Mouse (Mus musculus) gastrocnemius, adult 8-10 months (tissue): Measurements from ENCODE around the gene Gm8113. TPM values are rescaled to one million over a fixed set of nuclear protein-coding genes. Genes with fewer than 3 reads are reported as not detected.
"Not testable (repeated sequence)": the region's sequence is repeated elsewhere in the genome, so short reads cannot be mapped to it uniquely, and the experiment has no call there.

Source experiments
- DNase-seq, 2 experiments: peaks; one replicate each; pipeline ENCODE4 v3.0.0; 2022; ENCODE audit warnings: low spot score in 2 of 2
- total RNA-seq, 4 experiments: library from RNA; stranded (reverse); gene quantifications; 2 replicates each; pipeline ENCODE4 v1.2.4; 2022

Gene Gm8113
- under 1 TPM in 3 of 4 experiments, not detected in 1; 0.13 to 0.22 (median 0.17) TPM for total RNA-seq

DNA sequence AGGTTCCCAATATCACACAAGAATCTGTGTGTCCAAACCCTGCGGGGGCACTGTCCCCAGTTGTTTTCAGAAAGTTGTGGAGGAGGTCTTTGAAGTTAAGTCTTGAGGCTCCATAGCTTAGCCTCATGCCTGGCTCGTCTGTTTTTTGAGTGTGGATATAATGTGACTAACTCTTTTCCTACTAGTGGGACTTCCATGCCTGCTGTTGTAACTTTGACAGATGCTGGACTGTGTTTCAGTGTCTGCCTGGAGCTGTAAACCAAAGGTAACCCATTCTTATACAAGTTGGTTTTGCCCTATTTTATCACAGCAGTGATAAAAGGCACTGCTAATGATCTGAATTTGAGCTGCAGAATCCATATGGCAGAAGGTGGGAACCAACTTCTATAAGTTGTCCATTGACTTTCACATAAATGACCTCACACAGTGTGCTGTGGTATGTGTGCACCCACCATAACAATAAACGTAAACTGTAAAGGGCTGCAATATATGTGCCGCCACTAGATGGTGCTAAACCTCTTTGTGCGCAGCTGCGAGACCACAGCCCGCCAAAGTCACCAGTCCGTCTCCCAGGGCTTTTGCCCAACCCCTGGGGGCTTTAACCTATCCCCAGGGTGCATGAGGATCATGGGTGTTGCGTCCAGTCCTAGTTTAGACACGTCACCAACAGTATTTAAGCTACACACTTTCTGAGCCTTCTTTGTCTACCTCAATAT is at the start of gene Gm8113:
TSS of gene Gm8113 (plus strand) at position 703 of the 716 bp plus-strand sequence.
- peak; percentile 19 to 22 for DNase-seq

- not testable (repeated sequence) for DNase-seq
Measured at GRCm38 (mm10) chr14:43875417-43875816, 49.8 kb upstream of the Gm8113 start, which contains the start of gene Ear1. Gene Ear1, minus strand, starts transcription at chr14:43875517.

DNA sequence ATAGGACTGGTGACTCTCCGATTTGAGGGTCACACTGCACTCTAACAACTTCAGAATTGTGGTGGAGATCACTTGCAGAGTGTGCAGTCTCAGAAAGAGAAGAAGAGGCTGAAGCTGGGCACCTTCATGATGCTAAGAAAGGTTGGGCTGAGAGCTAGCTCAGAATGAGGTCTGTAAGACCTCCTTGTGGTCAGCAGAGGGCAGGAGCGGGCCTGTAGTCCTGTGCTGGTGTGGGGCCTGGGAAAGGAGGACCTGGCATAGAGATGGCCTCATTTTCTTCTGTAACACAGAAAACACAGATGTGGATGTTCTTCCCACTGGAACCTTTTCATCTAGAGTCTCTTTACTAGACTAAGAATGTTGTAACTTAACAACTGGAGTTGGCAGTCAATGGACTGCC is 47.4 kb upstream of the Gm8113 start:
- not testable (repeated sequence) for DNase-seq

DNA sequence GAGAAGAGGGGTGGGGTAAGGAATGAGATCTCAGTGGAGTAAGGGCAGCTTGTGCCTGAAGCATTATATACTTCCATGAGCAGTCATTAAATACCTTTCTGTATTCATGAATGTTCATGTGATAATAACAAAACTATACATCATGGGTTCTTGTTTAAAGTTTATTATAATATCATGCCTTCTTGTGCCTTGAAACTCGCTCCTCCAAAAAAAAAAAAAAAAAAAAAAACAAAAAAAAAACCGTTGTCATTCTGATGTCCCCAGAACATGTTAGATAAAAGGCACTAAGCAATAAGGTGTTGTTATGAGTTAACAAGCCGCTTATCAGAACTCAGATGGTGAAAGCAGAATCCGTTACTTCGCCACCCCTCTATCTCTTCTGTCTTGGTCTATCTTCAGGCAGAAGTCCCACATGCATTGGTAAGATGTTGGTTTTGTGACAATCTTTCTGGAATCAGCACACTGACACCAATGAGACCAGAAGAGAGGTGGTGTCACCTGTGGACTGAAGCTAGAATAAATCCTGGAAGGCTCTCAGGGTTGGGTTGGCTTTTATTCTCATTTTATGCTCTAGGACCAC is 45.1 kb upstream of the Gm8113 start:
- not testable (repeated sequence) for DNase-seq

DNA sequence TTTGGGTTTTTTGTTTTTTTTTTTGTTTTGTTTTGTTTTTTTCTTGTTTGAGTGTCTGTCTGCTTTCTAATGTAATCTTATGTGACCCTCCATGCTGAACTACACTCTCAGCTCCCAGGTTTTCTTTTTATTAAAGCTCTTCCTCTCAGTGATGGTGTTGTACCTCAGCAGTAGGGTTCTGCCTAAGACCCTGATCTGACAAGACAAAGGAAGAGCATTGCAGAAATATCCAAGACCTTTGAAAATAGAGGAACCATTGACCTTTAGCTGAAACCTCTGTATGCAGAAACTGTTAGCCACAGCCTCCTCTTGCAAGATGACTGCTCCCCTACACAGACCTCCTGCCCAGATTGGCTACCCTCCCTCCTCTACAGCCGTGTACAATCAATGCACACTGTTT is 39.0 kb upstream of the Gm8113 start:
- not testable (repeated sequence) for DNase-seq

DNA sequence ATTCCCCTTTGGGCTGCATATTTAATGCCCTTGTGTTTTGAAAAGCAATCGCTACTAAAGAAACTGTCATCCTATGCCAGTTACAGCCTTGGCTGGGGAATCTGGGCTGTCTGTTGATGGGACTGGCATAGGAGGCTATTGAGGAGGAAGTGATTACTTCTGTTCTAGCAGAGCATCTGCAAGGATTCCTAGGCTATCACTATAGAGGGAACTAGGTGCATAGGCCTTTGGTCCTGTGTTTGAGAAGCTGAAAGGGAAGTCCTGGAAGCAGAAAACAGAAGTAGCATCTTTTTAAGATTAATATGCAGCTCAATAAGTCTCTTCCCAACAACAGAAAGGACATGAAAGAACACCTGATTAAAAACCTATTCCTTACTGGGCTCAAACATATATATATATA is 33.9 kb upstream of the Gm8113 start:
- not testable (repeated sequence) for DNase-seq

DNA sequence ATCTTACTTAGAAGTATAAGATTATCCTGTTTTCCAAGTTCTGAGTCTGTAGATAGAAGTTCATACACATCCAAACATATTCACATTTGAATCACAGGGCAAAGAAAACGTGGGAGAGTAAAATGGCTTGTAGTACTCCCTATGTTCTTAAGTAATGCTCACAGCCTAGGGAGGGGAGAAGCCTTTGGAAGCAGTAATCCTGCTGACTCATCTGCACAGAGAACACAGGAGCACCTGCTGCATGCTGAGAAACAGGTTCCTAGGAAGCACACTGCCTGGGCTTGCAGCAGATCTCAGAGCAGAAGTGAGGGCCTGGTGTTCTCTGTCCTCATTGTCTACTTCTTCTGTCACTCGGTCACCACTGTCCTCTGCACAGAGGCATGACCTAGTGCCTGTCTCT is 29.8 kb upstream of the Gm8113 start:
- DNase-seq, result not testable (repeated sequence)

- DNase-seq, result not testable (repeated sequence)
Measured at GRCm38 (mm10) chr14:43898577-43898976, 26.6 kb upstream of the Gm8113 start.

- DNase-seq, result not testable (repeated sequence)
Measured at GRCm38 (mm10) chr14:43918214-43918613, 7.0 kb upstream of the Gm8113 start.

DNA sequence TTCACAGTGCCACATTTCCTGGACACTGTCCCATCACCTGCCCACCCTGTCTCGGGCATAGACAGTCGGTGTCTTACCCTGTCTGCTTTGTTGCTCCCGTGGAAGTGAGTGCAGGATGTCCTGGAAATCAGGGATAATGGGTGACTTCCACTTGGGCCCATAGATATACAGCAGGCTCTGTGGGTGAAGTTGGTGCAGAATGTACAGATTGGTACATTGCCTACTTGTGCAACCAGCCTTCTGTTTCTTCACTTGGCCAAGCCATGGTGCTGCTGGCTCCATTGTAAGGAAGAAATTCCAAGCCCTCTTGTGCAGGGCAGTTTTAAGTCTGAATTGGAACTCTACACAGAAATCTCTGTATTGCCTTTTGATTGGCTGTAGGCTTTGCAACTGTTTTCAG is 1.7 kb upstream of the Gm8113 start, which contains the start of gene Ear10:
TSS of gene Ear10 (minus strand) at position 101 of the 400 bp plus-strand sequence.
- not testable (repeated sequence) for DNase-seq

- not testable (repeated sequence) for DNase-seq
Measured at GRCm38 (mm10) chr14:43925404-43925950, 287 bp downstream of the Gm8113 start.

DNA sequence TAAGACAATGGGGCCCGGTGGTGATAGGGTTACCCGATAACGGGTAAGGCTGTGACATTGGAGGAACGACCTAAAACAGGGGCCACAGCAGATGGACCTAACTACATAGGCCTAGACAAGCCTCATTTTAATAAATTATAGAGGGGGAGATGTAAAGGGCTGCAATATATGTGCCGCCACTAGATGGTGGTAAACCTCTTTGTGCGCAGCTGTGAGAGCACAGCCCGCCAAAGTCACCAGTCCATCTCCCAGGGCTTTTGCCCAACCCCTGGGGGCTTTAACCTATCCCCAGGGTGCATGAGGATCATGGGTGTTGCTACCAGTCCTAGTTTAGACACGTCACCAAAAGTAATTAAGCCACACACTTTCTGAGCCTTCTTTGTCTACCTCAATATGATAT is 7.8 kb downstream of the Gm8113 start:
- not testable (repeated sequence) for DNase-seq

GRCm38 (mm10) chr14:43933399-43933798 is 8.2 kb downstream of the Gm8113 start:
- not testable (repeated sequence) for DNase-seq

GRCm38 (mm10) chr14:43953382-43953781 is 28.2 kb downstream of the Gm8113 start:
- DNase-seq, result not testable (repeated sequence)

GRCm38 (mm10) chr14:43955074-43955473 is 29.9 kb downstream of the Gm8113 start:
- DNase-seq, result not testable (repeated sequence)

DNA sequence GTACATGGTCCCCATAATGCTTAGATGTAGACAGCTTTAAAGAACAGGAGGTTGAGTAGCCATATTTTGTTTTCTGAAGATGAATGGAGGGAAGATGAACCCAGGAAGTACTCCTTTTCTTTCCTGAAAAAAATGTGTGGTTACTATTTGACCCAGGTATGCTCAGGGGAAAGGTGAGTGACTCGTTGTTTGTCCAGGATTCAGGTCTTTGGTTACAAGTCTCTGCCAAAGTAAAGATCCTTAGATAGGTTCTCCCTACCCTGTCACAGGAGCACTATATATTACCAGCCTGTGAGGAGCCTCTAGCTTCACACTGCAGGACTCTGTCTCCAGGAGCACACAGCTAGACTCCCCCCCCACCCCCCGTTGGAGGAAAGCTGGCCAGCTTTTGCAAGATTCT is 31.6 kb downstream of the Gm8113 start, which contains the start of gene Ang5:
TSS of gene Ang5 (plus strand) at position 301 of the 400 bp plus-strand sequence.
- not testable (repeated sequence) for DNase-seq

Other genes starting within 250 kb of the Gm8113 start
- not detected for gene Gm8165, start 248.2 kb upstream of the Gm8113 start, total RNA-seq
- gene Gm7324, start 227.6 kb upstream of the Gm8113 start, total RNA-seq, result under 1 TPM in 1 of 4 experiments, not detected in 3; 0.43 TPM
- gene Gm16506, start 197.9 kb upstream of the Gm8113 start, total RNA-seq, result not detected
- not detected for gene Gm6526, start 177.5 kb upstream of the Gm8113 start, total RNA-seq
- gene Gm8180, start 140.6 kb upstream of the Gm8113 start, total RNA-seq, result not detected
- not detected for gene Ear1, start 49.9 kb upstream of the Gm8113 start, total RNA-seq
- gene Ear10, start 1.8 kb upstream of the Gm8113 start, total RNA-seq, result not detected
- not detected for gene Ang5, start 31.7 kb downstream of the Gm8113 start, total RNA-seq
- not detected for gene Ang6, start 76.9 kb downstream of the Gm8113 start, total RNA-seq
- gene Ear2, start 177.3 kb downstream of the Gm8113 start, total RNA-seq, result 1 to 10 TPM in 2 of 4 experiments, not detected in 2; 1.3 to 1.8 TPM
- not detected for gene Gm3327, start 198.5 kb downstream of the Gm8113 start, total RNA-seq